9 mouse cellular contexts compared by ENCODE assay signal in the genomic region with DNA sequence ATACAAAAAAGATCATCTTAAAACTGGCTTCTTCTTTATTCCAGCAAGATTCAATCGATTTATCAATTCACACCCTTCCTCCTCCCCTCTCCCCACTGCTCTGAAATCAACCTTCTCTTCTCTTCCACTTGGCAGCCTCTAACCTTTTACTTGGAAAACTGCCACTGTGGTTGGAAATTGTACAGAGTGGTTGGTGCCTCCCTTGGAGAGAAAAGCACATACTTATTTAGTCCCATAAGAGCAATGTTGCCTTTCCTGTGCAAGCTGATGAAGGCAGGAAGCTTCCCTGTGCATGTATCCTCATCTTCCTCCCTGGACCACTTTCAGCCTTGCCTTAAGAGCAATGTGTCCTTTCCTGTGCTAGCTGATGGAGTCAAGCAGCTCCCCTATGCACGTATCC. TPM values are rescaled to one million over a fixed set of nuclear protein-coding genes. Genes with fewer than 3 reads are reported as not detected.
A peak's percentile ranks its signal among the peaks of the same experiment; 100 is the strongest.
DNase-seq lines count a peak whose midpoint lies in the region; ATAC-seq and TF ChIP-seq lines count a peak whose summit lies in the region.
"Had no signal": no experiment of that assay in that cellular context is flagged by ENCODE, and none has a peak within 500 bp of the region (broad histone marks: within the 10 kb centered on the region; RNA-seq: fewer than 3 reads in every experiment).

No protein-coding gene starts in this region.

- no peaks in the 10 kb centered on the region for H3K9me3 ChIP-seq in hindbrain, embryonic 14.5 days (ENCODE audit: control insufficient read depth, low read length)
- H3K9me3 ChIP-seq in hindbrain, embryonic 13.5 days, result no peaks in the 10 kb centered on the region
- no peaks in the 10 kb centered on the region for H3K9me3 ChIP-seq in MEL (replicated peaks; ENCODE audit: insufficient read depth, low read length)

- intact Hi-C loops in heart, postnatal 14 days (cut with DNase I), result no loop called here

- no peak overlapping the region for H3K4me3 ChIP-seq in hindbrain, embryonic 14.5 days (replicated peaks; ENCODE audit: low read length)
- no peak overlapping the region for H3K4me3 ChIP-seq in hindbrain, embryonic 13.5 days
- H3K4me3 ChIP-seq in MEL (ENCODE audit: control insufficient read depth in 1 of 2, insufficient read depth in 1 of 2, low read depth in 2 of 2, low read length in 2 of 2), result no peak overlapping the region

- H3K4me2 ChIP-seq in hindbrain, embryonic 14.5 days (replicated peaks), result no peak overlapping the region
- H3K4me2 ChIP-seq in hindbrain, embryonic 13.5 days, result no peak overlapping the region

- H3K79me2 ChIP-seq in MEL (ENCODE audit: control insufficient read depth, insufficient read depth, low read length, poor library complexity), result no peaks in the 10 kb centered on the region

- TF ChIP-seq EP300 in MEL (IDR thresholded peaks at IDR 0.05; ENCODE audit: low read depth in 1 of 2, low read length in 2 of 2), result peak in 1 of 2 experiments; percentile 65; a peak in 2 of 4 replicates

- TF ChIP-seq POLR2A in MEL (IDR thresholded peaks at IDR 0.05; ENCODE audit: control insufficient read depth in 1 of 2, insufficient read depth in 1 of 2, low read depth in 1 of 2, low read length in 2 of 2, poor library complexity in 1 of 2), result no peak

- no peak overlapping the region for H3K9ac ChIP-seq in hindbrain, embryonic 14.5 days
- no peak overlapping the region for H3K9ac ChIP-seq in hindbrain, embryonic 13.5 days
- H3K9ac ChIP-seq in MEL (ENCODE audit: control insufficient read depth, low read depth, low read length, poor library complexity, severe bottlenecking), result no peak overlapping the region

- peak; percentile 61 for DNase-seq in hindbrain, embryonic 14.5 days (ENCODE audit: low spot score)
- peak; percentile 43 for DNase-seq in MEL (ENCODE audit: low read depth, low spot score)
- DNase-seq in heart, postnatal 14 days, result peak; percentile 36 to 76
- DNase-seq in ovary, postnatal 10 days (ENCODE audit: low spot score), result peak; percentile 33
- DNase-seq in embryo, embryonic 11 days, result no peak

- no peaks in the 10 kb centered on the region for H3K27me3 ChIP-seq in hindbrain, embryonic 14.5 days (ENCODE audit: control insufficient read depth, insufficient read depth, low read length)
- no peaks in the 10 kb centered on the region for H3K27me3 ChIP-seq in hindbrain, embryonic 13.5 days
- peaks cover 0 to 2% of the 10 kb centered on the region in 2 experiments; a peak in 1 of 4 replicates for H3K27me3 ChIP-seq in MEL (ENCODE audit: control insufficient read depth in 1 of 2, insufficient read depth in 2 of 2, low read length in 2 of 2)

- no peaks in the 10 kb centered on the region for H3K36me3 ChIP-seq in hindbrain, embryonic 14.5 days (replicated peaks; ENCODE audit: control insufficient read depth, insufficient read depth)
- H3K36me3 ChIP-seq in hindbrain, embryonic 13.5 days, result no peaks in the 10 kb centered on the region
- H3K36me3 ChIP-seq in MEL (ENCODE audit: control insufficient read depth in 1 of 2, insufficient read depth in 2 of 2, low read length in 2 of 2), result peaks cover 0 to 9% of the 10 kb centered on the region in 2 experiments; a peak in 1 of 4 replicates

- ATAC-seq in hindbrain, embryonic 14.5 days (ENCODE audit: low FRiP score), result no peak
- no peak for ATAC-seq in hindbrain, embryonic 13.5 days (ENCODE audit: low FRiP score)
- 0 out of 2 replicates have a peak, but pooled peaks have one; percentile 51 for ATAC-seq in cerebellum, adult (ENCODE audit: insufficient number of reproducible peaks, low FRiP score, low TSS enrichment)
- ATAC-seq in activated CD4-positive, CD25-positive, alpha-beta regulatory T cell, adult 4 months, result no peak

- no peak for TF ChIP-seq CTCF in MEL (IDR thresholded peaks at IDR 0.05 in 2 of 3, conservative IDR thresholded peaks at IDR 0.05 in 1 of 3; ENCODE audit: control insufficient read depth in 1 of 3, insufficient read depth in 1 of 3, low read depth in 2 of 3, low read length in 3 of 3, poor library complexity in 1 of 3, severe bottlenecking in 1 of 3)

- no peak overlapping the region for H3K27ac ChIP-seq in hindbrain, embryonic 14.5 days
- no peak overlapping the region for H3K27ac ChIP-seq in hindbrain, embryonic 13.5 days
- H3K27ac ChIP-seq in MEL (ENCODE audit: control insufficient read depth, low read depth, low read length), result no peak overlapping the region

- 85% methylated on average over 2 of the region's 2 CpGs for WGBS in hindbrain, embryonic 14.5 days
- WGBS in hindbrain, embryonic 13.5 days, result 89% methylated on average over 2 of the region's 2 CpGs

- no peak for TF ChIP-seq RAD21 in MEL (IDR thresholded peaks at IDR 0.05; ENCODE audit: low read depth, low read length)

- no peaks in the 10 kb centered on the region for H3K4me1 ChIP-seq in hindbrain, embryonic 14.5 days (replicated peaks; ENCODE audit: control insufficient read depth, insufficient read depth, low read length)
- no peaks in the 10 kb centered on the region for H3K4me1 ChIP-seq in hindbrain, embryonic 13.5 days (replicated peaks)
- peaks cover 3 to 13% of the 10 kb centered on the region in 2 experiments; a peak in 3 of 4 replicates for H3K4me1 ChIP-seq in MEL (ENCODE audit: control insufficient read depth in 1 of 2, insufficient read depth in 2 of 2, low read length in 2 of 2)

TF ChIP-seq in MEL, 35 proteins besides CTCF, POLR2A, EP300 and RAD21:
- TF ChIP-seq HCFC1 (IDR thresholded peaks at IDR 0.05; ENCODE audit: low read depth, low read length), result no peak
- no peak for TF ChIP-seq CHD1 (IDR thresholded peaks at IDR 0.05; ENCODE audit: low read depth, low read length)
- no peak for TF ChIP-seq NELFE (IDR thresholded peaks at IDR 0.05; ENCODE audit: low read depth, low read length)
- TF ChIP-seq MAX (IDR thresholded peaks at IDR 0.05; ENCODE audit: low read length), result no peak
- no peak for TF ChIP-seq ZMIZ1 (IDR thresholded peaks at IDR 0.05; ENCODE audit: low read depth, low read length)
- no peak for TF ChIP-seq UBTF (IDR thresholded peaks at IDR 0.05; ENCODE audit: borderline replicate concordance, insufficient read depth, low read depth, low read length)
- no peak for TF ChIP-seq ZC3H11A (IDR thresholded peaks at IDR 0.05; ENCODE audit: low read depth, low read length)
- no peak for TF ChIP-seq MAFK (IDR thresholded peaks at IDR 0.05; ENCODE audit: borderline replicate concordance, low read depth, low read length)
- no peak for TF ChIP-seq TAL1 (IDR thresholded peaks at IDR 0.05; ENCODE audit: low read length)
- no peak for TF ChIP-seq TCF12 (IDR thresholded peaks at IDR 0.05; ENCODE audit: low read depth, low read length)
- 0 out of 2 replicates have a peak, but pooled peaks have one; percentile 13 for TF ChIP-seq ELF1 (IDR thresholded peaks at IDR 0.05; ENCODE audit: low read depth, low read length)
- 0 out of 2 replicates have a peak, but pooled peaks have one; percentile 20 for TF ChIP-seq ETS1 (IDR thresholded peaks at IDR 0.05; ENCODE audit: low read depth, low read length)
TF ChIP-seq in MEL: peak in this region for 2.

RNA-seq across cellular contexts. Expression of a gene that starts 3.4 kb away (rescaled TPM):
- 1.4 and 1.7 TPM in 2 replicates for polyA plus RNA-seq in hindbrain, embryonic 14.5 days (2014; fragmentation: Nextera tagmentation; extraction: Ambion mirVana)
- polyA plus RNA-seq in hindbrain, embryonic 13.5 days (2015; fragmentation: Nextera tagmentation; extraction: Ambion mirVana), result 0.60 and 1.00 TPM in 2 replicates
- total RNA-seq in MEL (2012; rRNA removed), result 0.10 TPM in 1 of 2 replicates, not detected in the other
- polyA plus RNA-seq in MEL (2012; ENCODE audit: insufficient read depth in 1 of 2, insufficient read length in 2 of 2, low read depth in 1 of 2, low replicate concordance in 2 of 2, missing spikeins in 1 of 2), result under 1 TPM in 1 of 2 experiments, not detected in 1; 0.08 TPM
- total RNA-seq in heart, postnatal 14 days (2021), result under 1 TPM; 0.88 to 1.00 TPM
- polyA plus RNA-seq in activated CD4-positive, CD25-positive, alpha-beta regulatory T cell, adult 4 months (2017; shearing (Covaris generic)), result 10 to 100 TPM; 76.0 to 92.6 TPM
- total RNA-seq: gastrocnemius, postnatal 36 days had no signal

RNA-seq across cellular contexts. Expression of a gene that starts 9.4 kb away (rescaled TPM):
- polyA plus RNA-seq in hindbrain, embryonic 14.5 days (2014; fragmentation: Nextera tagmentation; extraction: Ambion mirVana), result 0.21 and 0.52 TPM in 2 replicates
- polyA plus RNA-seq in hindbrain, embryonic 13.5 days (2015; fragmentation: Nextera tagmentation; extraction: Ambion mirVana), result 0.14 and 0.27 TPM in 2 replicates
- not detected in 2 replicates for total RNA-seq in MEL (2012; rRNA removed)
- polyA plus RNA-seq in MEL (2012; ENCODE audit: insufficient read depth in 1 of 2, insufficient read length in 2 of 2, low read depth in 1 of 2, low replicate concordance in 2 of 2, missing spikeins in 1 of 2), result not detected
- total RNA-seq in heart, postnatal 14 days (2021), result under 1 TPM; 0.50 to 0.56 TPM
- 10 to 100 TPM in 1 of 2 experiments, 1 to 10 TPM in 1; 6.8 to 10.8 TPM for polyA plus RNA-seq in activated CD4-positive, CD25-positive, alpha-beta regulatory T cell, adult 4 months (2017; shearing (Covaris generic))

RNA-seq across cellular contexts. Expression of a gene that starts 15.0 kb away (rescaled TPM):
- 0.80 and 1.1 TPM in 2 replicates for polyA plus RNA-seq in hindbrain, embryonic 14.5 days (2014; fragmentation: Nextera tagmentation; extraction: Ambion mirVana)
- 0.78 and 0.88 TPM in 2 replicates for polyA plus RNA-seq in hindbrain, embryonic 13.5 days (2015; fragmentation: Nextera tagmentation; extraction: Ambion mirVana)
- total RNA-seq in MEL (2012; rRNA removed), result not detected in 2 replicates
- under 1 TPM in 1 of 2 experiments, not detected in 1; 0.10 TPM for polyA plus RNA-seq in MEL (2012; ENCODE audit: insufficient read depth in 1 of 2, insufficient read length in 2 of 2, low read depth in 1 of 2, low replicate concordance in 2 of 2, missing spikeins in 1 of 2)
- 1 to 10 TPM; 1.2 to 1.3 TPM for total RNA-seq in heart, postnatal 14 days (2021)
- polyA plus RNA-seq in activated CD4-positive, CD25-positive, alpha-beta regulatory T cell, adult 4 months (2017; shearing (Covaris generic)), result 10 to 100 TPM; 42.8 to 58.3 TPM

RNA-seq across cellular contexts. Expression of a gene that starts 42.2 kb away (rescaled TPM):
- polyA plus RNA-seq in hindbrain, embryonic 14.5 days (2014; fragmentation: Nextera tagmentation; extraction: Ambion mirVana), result 0.07 and 0.44 TPM in 2 replicates
- polyA plus RNA-seq in hindbrain, embryonic 13.5 days (2015; fragmentation: Nextera tagmentation; extraction: Ambion mirVana), result 0.22 and 0.39 TPM in 2 replicates
- not detected in 2 replicates for total RNA-seq in MEL (2012; rRNA removed)
- polyA plus RNA-seq in MEL (2012; ENCODE audit: insufficient read depth in 1 of 2, insufficient read length in 2 of 2, low read depth in 1 of 2, low replicate concordance in 2 of 2, missing spikeins in 1 of 2), result not detected
- total RNA-seq in heart, postnatal 14 days (2021), result under 1 TPM; 0.53 to 0.59 TPM
- under 1 TPM; 0.57 to 0.73 TPM for polyA plus RNA-seq in activated CD4-positive, CD25-positive, alpha-beta regulatory T cell, adult 4 months (2017; shearing (Covaris generic))

RNA-seq across cellular contexts. Expression of a gene that starts 42.3 kb away (rescaled TPM):
- 0.13 and 0.54 TPM in 2 replicates for polyA plus RNA-seq in hindbrain, embryonic 14.5 days (2014; fragmentation: Nextera tagmentation; extraction: Ambion mirVana)
- 0.23 and 0.34 TPM in 2 replicates for polyA plus RNA-seq in hindbrain, embryonic 13.5 days (2015; fragmentation: Nextera tagmentation; extraction: Ambion mirVana)
- 0.12 TPM in 1 of 2 replicates, not detected in the other for total RNA-seq in MEL (2012; rRNA removed)
- under 1 TPM in 1 of 2 experiments, not detected in 1; 0.31 TPM for polyA plus RNA-seq in MEL (2012; ENCODE audit: insufficient read depth in 1 of 2, insufficient read length in 2 of 2, low read depth in 1 of 2, low replicate concordance in 2 of 2, missing spikeins in 1 of 2)
- under 1 TPM; 0.33 to 0.85 TPM for total RNA-seq in heart, postnatal 14 days (2021)
- 10 to 100 TPM; 46.7 to 71.6 TPM for polyA plus RNA-seq in activated CD4-positive, CD25-positive, alpha-beta regulatory T cell, adult 4 months (2017; shearing (Covaris generic))

Comparison
In these comparisons a context has a peak if more than half of its experiments do, and no peak if none do; other contexts are left out.
1. RNA of a gene that starts 3.4 kb away (polyA plus RNA-seq): 76.0 to 92.6 TPM in activated CD4-positive, CD25-positive, alpha-beta regulatory T cell, adult 4 months; 1.4 to 1.7 TPM in hindbrain, embryonic 14.5 days, 0.60 to 1.00 TPM in hindbrain, embryonic 13.5 days and 0.08 TPM in MEL; every median in the first group is over 10 times any median in the second.
2. RNA of a gene that starts 15.0 kb away (polyA plus RNA-seq): 42.8 to 58.3 TPM in activated CD4-positive, CD25-positive, alpha-beta regulatory T cell, adult 4 months; 0.80 to 1.1 TPM in hindbrain, embryonic 14.5 days, 0.78 to 0.88 TPM in hindbrain, embryonic 13.5 days and 0.10 TPM in MEL; every median in the first group is over 10 times any median in the second.